Mouse (Mus musculus) kidney, postnatal 4 days (tissue): ENCODE results near the gene Kcnc3.

Experiments used
- DNase-seq, 2 experiments: peaks; one replicate each; pipeline ENCODE4 v3.0.0; 2021; ENCODE audit warnings: mixed read lengths in 2 of 2

The Kcnc3 gene

GRCm38 (mm10) chr7:44590402-44591347 is at the start of gene Kcnc3:
Gene Kcnc3 (plus strand): TSS chr7:44590664.
- DNase-seq = peak; percentile 88 to 95

- no peak for DNase-seq
Observed at GRCm38 (mm10) chr7:44542555-44542954, 47.9 kb upstream of the Kcnc3 start.

GRCm38 (mm10) chr7:44543071-44543470 is 47.4 kb upstream of the Kcnc3 start:
- DNase-seq = no peak

GRCm38 (mm10) chr7:44546274-44546673 is 44.2 kb upstream of the Kcnc3 start:
- no peak for DNase-seq

GRCm38 (mm10) chr7:44547041-44547440 is 43.4 kb upstream of the Kcnc3 start:
- DNase-seq = no peak

GRCm38 (mm10) chr7:44547725-44548124 is 42.7 kb upstream of the Kcnc3 start:
- DNase-seq = peak in 1 of 2 experiments; percentile 8

- peak; percentile 100 for DNase-seq
Observed at GRCm38 (mm10) chr7:44548497-44549087, 41.9 kb upstream of the Kcnc3 start, which contains the start of gene Pold1. Gene Pold1 (minus strand): TSS chr7:44548849.

- DNase-seq = peak in 1 of 2 experiments; percentile 7
Observed at GRCm38 (mm10) chr7:44549621-44550408, 40.6 kb upstream of the Kcnc3 start.

- DNase-seq = peak in 1 of 2 experiments; percentile 7
Observed at GRCm38 (mm10) chr7:44550409-44550678, 40.1 kb upstream of the Kcnc3 start.

GRCm38 (mm10) chr7:44551301-44551700 is 39.2 kb upstream of the Kcnc3 start:
- DNase-seq = no peak

GRCm38 (mm10) chr7:44551731-44552130 is 38.7 kb upstream of the Kcnc3 start:
- DNase-seq = no peak

GRCm38 (mm10) chr7:44552141-44552908 is 38.1 kb upstream of the Kcnc3 start:
- no peak for DNase-seq

- peak; percentile 96 for DNase-seq
Observed at GRCm38 (mm10) chr7:44553196-44553764, 37.2 kb upstream of the Kcnc3 start.

- DNase-seq = peak; percentile 98
Observed at GRCm38 (mm10) chr7:44553826-44554225, 36.6 kb upstream of the Kcnc3 start, which contains the start of gene Nr1h2. Gene Nr1h2 (minus strand): TSS chr7:44553951.

GRCm38 (mm10) chr7:44557629-44558028 is 32.8 kb upstream of the Kcnc3 start:
- DNase-seq = no peak

- peak; percentile 89 to 91 for DNase-seq
Observed at GRCm38 (mm10) chr7:44560435-44561400, 29.7 kb upstream of the Kcnc3 start.

- no peak for DNase-seq
Observed at GRCm38 (mm10) chr7:44563284-44563683, 27.2 kb upstream of the Kcnc3 start.

GRCm38 (mm10) chr7:44564486-44564885 is 26.0 kb upstream of the Kcnc3 start:
- no peak for DNase-seq

- no peak for DNase-seq
Observed at GRCm38 (mm10) chr7:44565414-44565813, 25.1 kb upstream of the Kcnc3 start.

GRCm38 (mm10) chr7:44568803-44569202 is 21.7 kb upstream of the Kcnc3 start:
- DNase-seq = no peak

GRCm38 (mm10) chr7:44570989-44571388 is 19.5 kb upstream of the Kcnc3 start:
- no peak for DNase-seq
